Mouse (Mus musculus) stomach, postnatal 0 days (tissue): ENCODE data around the gene Magi1.

Experiments used
- CTCF ChIP-seq: IDR thresholded peaks from 2 replicates; pipeline ENCODE4 v1.5.1; 2016; ENCODE audit warnings: antibody characterized with exemption, low read depth, mild to moderate bottlenecking, moderate library complexity
- EP300 ChIP-seq: optimal IDR thresholded peaks from 2 replicates; pipeline ENCODE3; 2016; ENCODE audit warnings: antibody characterized with exemption

DNA sequence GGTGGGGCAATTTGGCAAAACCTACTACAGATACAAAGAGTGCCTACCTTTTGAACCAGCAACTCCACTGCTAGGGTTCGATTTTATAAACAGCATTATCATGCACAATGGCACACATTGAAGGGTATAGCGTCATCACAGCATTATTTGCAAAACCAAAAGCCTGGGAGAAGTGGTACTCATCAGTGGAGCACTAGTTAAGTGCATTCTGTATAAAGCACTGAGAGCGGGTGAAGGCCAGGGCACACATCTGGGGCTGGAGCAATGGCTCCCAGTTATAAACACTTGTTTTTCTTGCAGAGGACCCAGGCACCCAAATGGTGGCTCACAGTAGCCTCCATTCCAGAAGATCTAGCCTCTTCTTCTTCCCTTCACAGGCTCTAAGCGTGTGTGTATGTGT lies 67.9 kb downstream of the Magi1 start:
- TF ChIP-seq CTCF (no peak), EP300 (no peak)
